Mouse (Mus musculus) midbrain, embryonic 16.5 days (tissue): ENCODE measurements at regions not wholly inside any gene's neighbourhood (a gene's known extent, or its start where the extent isn't known, plus 50 kb on each side); places are given as distances from the start of the nearest gene placed in this dataset.

Source experiments
- ATAC-seq: fragments of 200-750 bp; cut with Nextera tagmentation; 2 replicates; pipeline ENCODE4 v1.8.0; 2017; ENCODE audit warnings: moderate TSS enrichment
- H3K27ac ChIP-seq: fragments of 300-500 bp; sonication (generic); 2 replicates; pipeline ENCODE4 v1.5.1; 2014; ENCODE audit warnings: mild to moderate bottlenecking, low read length, mixed read lengths
- H3K27me3 ChIP-seq: fragments of 300-500 bp; sonication (generic); 2 replicates; pipeline ENCODE4 v1.6.1; 2014; ENCODE audit warnings: low read depth, low read length, mixed read lengths; ENCODE audit not compliant: control insufficient read depth, insufficient read depth
- H3K36me3 ChIP-seq: fragments of 300-500 bp; sonication (generic); 2 replicates; pipeline ENCODE4 v1.6.1; 2014; ENCODE audit warnings: mild to moderate bottlenecking, low read length, moderate library complexity, mixed read lengths; ENCODE audit not compliant: control insufficient read depth, insufficient read depth
- H3K4me1 ChIP-seq: fragments of 300-500 bp; sonication (generic); 2 replicates; pipeline ENCODE4 v1.6.1; 2014; ENCODE audit warnings: mild to moderate bottlenecking, low read length, mixed read lengths; ENCODE audit not compliant: control insufficient read depth, insufficient read depth
- H3K4me2 ChIP-seq: fragments of 300-500 bp; sonication (generic); 2 replicates; pipeline ENCODE4 v1.6.1; 2014; ENCODE audit warnings: mild to moderate bottlenecking, low read length, mixed read lengths
- H3K4me3 ChIP-seq: fragments of 300-500 bp; sonication (generic); 2 replicates; pipeline ENCODE4 v1.5.1; 2014; ENCODE audit warnings: low read depth, mild to moderate bottlenecking, low read length, moderate library complexity, mixed read lengths
- H3K9ac ChIP-seq: fragments of 300-500 bp; sonication (generic); 2 replicates; pipeline ENCODE4 v1.6.1; 2014; ENCODE audit warnings: low read depth, low read length, mixed read lengths
- H3K9me3 ChIP-seq: fragments of 300-500 bp; sonication (generic); replicated peaks from 2 replicates; pipeline ENCODE4 v1.6.1; 2014; ENCODE audit warnings: mild to moderate bottlenecking, low read length, mixed read lengths; ENCODE audit not compliant: control insufficient read depth, poor library complexity, severe bottlenecking
- WGBS: fragments of 180-500 bp; shearing (Covaris S2); extraction: QIAGEN DNeasy Blood & Tissue Kit; methylation state at CpG from one replicate; pipeline ENCODE4 v1.1.7; 2014; 5-methylcytosine and 5-hydroxymethylcytosine counted together

DNA sequence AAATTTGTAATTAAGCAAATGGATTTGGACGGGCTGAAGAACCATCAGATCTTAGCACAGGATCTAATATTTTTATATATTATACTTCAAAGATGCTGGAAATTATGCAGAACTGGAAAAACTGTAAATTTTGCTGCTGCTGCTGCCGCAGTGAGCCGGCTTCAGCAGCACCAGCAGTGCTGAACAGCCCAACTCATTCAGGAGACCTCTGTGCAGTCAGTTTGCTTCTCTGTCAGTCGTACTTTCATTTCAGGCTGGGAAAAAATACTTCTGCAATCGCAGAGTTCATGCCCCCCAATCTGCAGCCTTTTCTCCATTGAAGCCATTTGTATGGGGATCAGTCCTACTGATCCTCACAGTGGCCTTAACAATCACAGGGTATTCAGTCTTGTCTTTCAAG lies 53.4 kb upstream of the Trpc3 start:
- Histone ChIP-seq H3K27ac (no peak overlapping the region), H3K27me3 (no peaks in the 10 kb centered on the region), H3K36me3 (no peaks in the 10 kb centered on the region), H3K4me2 (no peak overlapping the region), H3K9me3 (no peaks in the 10 kb centered on the region), H3K4me3 (no peak overlapping the region), H3K9ac (no peak overlapping the region), H3K4me1 (no peaks in the 10 kb centered on the region)
- 46% methylated on average over 5 of the region's 5 CpGs for WGBS
- ATAC-seq: peak; percentile 62; the same call in 1 of the 2 replicates

DNA sequence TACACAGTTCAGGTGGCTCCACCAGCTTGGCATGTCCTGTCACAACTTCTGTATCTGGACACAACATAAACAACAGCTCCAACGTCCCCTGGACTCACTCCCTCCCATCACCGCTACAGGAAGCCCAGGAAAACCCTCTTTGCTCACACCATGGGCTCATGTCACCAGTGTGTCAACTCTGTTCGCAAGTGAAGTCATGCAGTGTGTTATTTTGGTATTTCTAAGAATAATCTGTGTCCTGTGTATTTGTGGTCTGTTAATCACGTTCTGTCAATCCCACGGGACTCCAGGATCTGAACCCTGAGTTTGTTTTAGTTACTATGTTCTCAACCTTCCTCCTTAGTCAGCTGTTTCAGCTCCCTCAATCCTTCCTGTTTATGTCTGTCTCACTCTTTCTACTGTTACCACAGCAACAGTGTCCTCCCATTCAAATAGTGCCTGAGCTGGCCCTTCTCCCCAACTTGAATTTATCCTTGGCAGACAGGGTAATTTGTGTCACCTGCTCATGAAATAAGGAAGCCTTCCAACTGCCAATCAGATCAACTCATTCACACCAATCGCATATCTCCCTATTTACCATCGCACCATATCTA lies 64.5 kb upstream of the Trpc3 start:
- H3K36me3 ChIP-seq: no peaks in the 10 kb centered on the region
- WGBS: 83% methylated on average over 7 of the region's 7 CpGs
- ATAC-seq: no peak

DNA sequence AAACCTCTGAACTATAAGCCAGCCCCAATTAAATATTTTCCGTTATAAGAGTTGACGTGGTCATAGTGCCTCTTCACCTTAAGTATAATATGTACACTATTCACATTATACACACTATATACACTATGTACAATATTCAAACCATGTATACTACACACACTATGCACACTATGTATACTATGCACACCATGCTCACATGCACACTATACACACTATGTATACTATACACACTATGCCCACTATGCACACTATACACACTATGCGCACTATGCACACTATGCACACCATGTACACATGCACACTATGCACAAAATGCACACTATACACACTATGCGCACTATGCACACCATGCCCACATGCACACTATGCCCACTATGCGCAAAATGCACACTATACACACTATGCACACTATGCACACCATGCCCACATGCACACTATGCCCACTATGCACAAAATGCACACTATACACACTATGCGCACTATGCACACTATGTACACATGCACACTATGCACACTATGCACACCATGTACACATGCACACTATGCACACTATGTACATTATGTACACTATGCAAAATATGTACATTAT lies 72.2 kb upstream of the Trpc3 start:
- Histone ChIP-seq H3K36me3 (no peaks in the 10 kb centered on the region), H3K27ac (no peak overlapping the region), H3K9me3 (no peaks in the 10 kb centered on the region), H3K9ac (no peak overlapping the region), H3K4me1 (no peaks in the 10 kb centered on the region), H3K4me2 (no peak overlapping the region), H3K4me3 (no peak overlapping the region), H3K27me3 (no peaks in the 10 kb centered on the region)
- no peak for ATAC-seq
- 96% methylated on average over 6 of the region's 6 CpGs for WGBS

More for the DNA sequence above, 64.5 kb upstream of the Trpc3 start:
- Histone ChIP-seq H3K4me3 (no peak overlapping the region), H3K9ac (no peak overlapping the region), H3K4me2 (no peak overlapping the region), H3K27me3 (no peaks in the 10 kb centered on the region), H3K27ac (no peak overlapping the region), H3K9me3 (no peaks in the 10 kb centered on the region), H3K4me1 (no peaks in the 10 kb centered on the region)

DNA sequence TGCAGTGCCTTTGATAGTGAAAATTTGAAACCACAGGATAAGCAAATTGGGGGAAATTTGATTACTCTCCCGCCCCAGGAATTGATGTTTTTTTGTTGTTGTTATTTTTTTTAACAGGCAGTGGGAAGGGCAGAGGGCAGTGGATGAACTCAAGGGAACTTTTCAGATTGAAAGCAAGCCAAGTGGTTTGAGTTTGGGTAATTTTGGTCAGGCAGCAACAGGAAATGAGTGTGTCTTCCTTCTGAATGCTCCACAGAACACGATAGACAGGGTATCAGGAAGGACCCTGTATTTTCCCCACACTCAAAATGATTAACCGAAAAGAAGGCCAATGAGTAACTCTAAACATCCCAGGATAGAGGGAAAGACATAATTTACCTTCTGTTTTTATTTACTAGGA lies 72.9 kb upstream of the Trpc3 start:
- Histone ChIP-seq H3K9me3 (no peaks in the 10 kb centered on the region), H3K9ac (no peak overlapping the region), H3K4me3 (no peak overlapping the region), H3K4me1 (no peaks in the 10 kb centered on the region), H3K27me3 (no peaks in the 10 kb centered on the region), H3K36me3 (no peaks in the 10 kb centered on the region), H3K27ac (no peak overlapping the region), H3K4me2 (no peak overlapping the region)
- whole genome bisulfite sequencing: 91% methylated on average over 3 of the region's 3 CpGs
- no peak for ATAC-seq

DNA sequence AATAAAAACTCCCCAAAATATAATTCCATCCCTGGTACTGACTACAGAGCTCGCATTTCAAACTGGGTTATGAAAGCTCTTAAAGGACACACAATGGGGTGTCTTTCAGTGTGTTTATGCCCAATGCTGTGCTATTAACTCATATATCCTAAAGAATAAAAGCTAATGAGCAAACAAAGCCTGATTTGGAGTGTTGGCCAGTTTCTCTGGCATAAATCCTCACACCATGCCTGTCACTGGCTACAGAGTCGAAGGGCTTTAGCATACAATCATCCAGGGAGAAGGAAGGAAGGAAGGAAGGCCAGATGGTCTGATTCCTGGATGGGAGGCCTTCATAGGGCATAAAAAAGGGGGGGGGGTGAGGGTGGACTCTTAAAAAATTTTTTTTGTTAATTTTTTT lies 74.8 kb upstream of the Trpc3 start:
- ATAC-seq: no peak
- Histone ChIP-seq H3K9me3 (no peaks in the 10 kb centered on the region), H3K4me1 (no peaks in the 10 kb centered on the region), H3K36me3 (no peaks in the 10 kb centered on the region), H3K27me3 (no peaks in the 10 kb centered on the region), H3K9ac (no peak overlapping the region), H3K4me2 (no peak overlapping the region), H3K4me3 (no peak overlapping the region), H3K27ac (no peak overlapping the region)
- 60% methylated on average over 2 of the region's 2 CpGs for WGBS

DNA sequence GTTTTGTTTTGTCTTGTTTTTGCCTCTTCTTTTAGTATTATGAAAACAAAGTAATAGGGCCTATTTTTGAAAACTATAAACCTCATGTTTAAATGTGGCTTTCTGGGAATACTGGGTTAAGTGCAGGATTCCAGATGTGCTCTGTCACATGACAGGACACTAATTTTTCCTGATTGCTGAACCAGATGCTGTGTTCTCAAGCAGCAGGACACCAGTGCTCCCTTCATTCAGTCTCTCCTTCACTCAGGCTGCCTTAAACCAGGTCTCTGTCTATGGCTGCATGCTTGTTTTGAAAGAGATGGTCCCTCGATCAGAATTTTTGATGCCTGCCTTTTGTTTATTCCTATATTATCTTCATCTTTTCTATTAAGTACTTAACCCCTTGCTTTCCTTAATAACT lies 80.1 kb upstream of the Trpc3 start:
- 72% methylated on average over 1 of the region's 1 CpGs for WGBS
- no peaks in the 10 kb centered on the region for H3K36me3 ChIP-seq
- no peak overlapping the region for H3K4me3 ChIP-seq
- ATAC-seq: no peak
- H3K9ac ChIP-seq: no peak overlapping the region
- H3K27me3 ChIP-seq: no peaks in the 10 kb centered on the region
- H3K27ac ChIP-seq: no peak overlapping the region
- H3K4me2 ChIP-seq: no peak overlapping the region
- no peaks in the 10 kb centered on the region for H3K9me3 ChIP-seq
- H3K4me1 ChIP-seq: peaks cover 7% of the 10 kb centered on the region; the same call in 1 of the 2 replicates

DNA sequence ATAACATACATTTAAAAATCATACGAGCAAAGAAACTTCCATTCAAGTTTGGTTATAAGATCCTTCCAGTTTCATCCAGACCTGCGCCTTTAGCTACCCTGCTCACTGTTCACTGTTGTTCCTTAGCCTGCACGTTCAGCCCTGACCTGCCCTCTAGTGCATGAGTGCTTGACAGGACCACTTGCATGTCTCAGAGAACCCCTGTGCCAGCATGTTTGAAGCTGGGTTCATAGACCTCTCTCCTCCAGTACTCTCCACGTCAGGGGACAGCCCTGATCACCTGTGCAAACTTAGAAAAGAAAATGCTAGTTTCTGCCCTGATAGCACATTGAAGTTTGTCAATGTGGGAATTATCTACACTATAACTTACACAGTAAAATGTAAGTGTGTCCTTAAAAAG lies 81.0 kb upstream of the Trpc3 start:
- no peak overlapping the region for H3K4me3 ChIP-seq
- H3K4me2 ChIP-seq: no peak overlapping the region
- no peak overlapping the region for H3K27ac ChIP-seq
- peaks cover 7% of the 10 kb centered on the region; the same call in 1 of the 2 replicates for H3K4me1 ChIP-seq
- no peaks in the 10 kb centered on the region for H3K27me3 ChIP-seq
- H3K9ac ChIP-seq: no peak overlapping the region
- H3K9me3 ChIP-seq: no peaks in the 10 kb centered on the region
- 78% methylated on average over 4 of the region's 4 CpGs for WGBS
- H3K36me3 ChIP-seq: no peaks in the 10 kb centered on the region
- ATAC-seq: no peak

DNA sequence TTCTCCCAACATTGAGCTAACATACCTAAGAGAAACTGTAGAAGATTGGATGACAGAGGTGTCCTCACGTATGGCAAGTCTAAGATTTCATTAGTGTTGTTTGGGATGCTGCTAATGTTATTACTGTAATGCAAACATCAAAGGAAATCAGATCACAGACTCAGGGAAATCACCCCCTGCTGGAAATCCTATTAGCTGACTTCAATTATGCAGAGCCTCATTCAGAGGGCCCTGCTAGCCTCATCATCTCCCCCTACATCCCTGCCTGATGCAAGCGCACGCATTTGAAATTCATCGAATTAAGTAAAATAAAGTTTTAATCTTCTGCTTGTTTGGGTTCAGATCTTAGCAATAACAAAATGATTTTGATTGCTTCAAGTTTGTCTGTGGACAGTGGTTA lies 84.1 kb upstream of the Trpc3 start:
- no peaks in the 10 kb centered on the region for H3K27me3 ChIP-seq
- no peak overlapping the region for H3K4me2 ChIP-seq
- ATAC-seq: peak; percentile 80
- 18% methylated on average over 4 of the region's 4 CpGs for WGBS
- H3K4me3 ChIP-seq: no peak overlapping the region
- no peaks in the 10 kb centered on the region for H3K9me3 ChIP-seq
- peaks cover 7% of the 10 kb centered on the region; the same call in 1 of the 2 replicates for H3K4me1 ChIP-seq
- H3K27ac ChIP-seq: no peak overlapping the region
- no peaks in the 10 kb centered on the region for H3K36me3 ChIP-seq
- no peak overlapping the region for H3K9ac ChIP-seq

DNA sequence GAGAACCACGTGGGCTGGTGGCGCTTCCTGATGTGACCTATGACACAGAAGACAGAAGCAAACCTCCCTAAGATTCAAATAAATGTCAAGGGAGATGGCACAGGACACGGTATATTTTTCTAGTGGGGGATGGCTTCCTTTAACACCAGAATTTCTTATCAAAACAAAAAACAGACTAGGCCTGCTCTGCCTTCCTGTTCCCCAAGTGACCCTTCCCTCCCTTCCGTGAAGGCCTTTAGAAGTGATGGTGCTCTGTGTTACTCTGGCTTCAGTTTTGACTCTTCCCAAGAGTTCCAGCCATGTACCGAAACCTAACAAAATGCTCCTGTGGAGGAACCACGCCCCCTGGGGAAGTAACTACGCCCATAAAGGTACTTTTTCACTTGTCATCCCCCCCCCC lies 84.5 kb upstream of the 4932438A13Rik start:
- no peak overlapping the region for H3K4me3 ChIP-seq
- H3K9me3 ChIP-seq: no peaks in the 10 kb centered on the region
- no peak overlapping the region for H3K27ac ChIP-seq
- H3K36me3 ChIP-seq: no peaks in the 10 kb centered on the region
- H3K9ac ChIP-seq: no peak overlapping the region
- no peak overlapping the region for H3K4me2 ChIP-seq
- no peak for ATAC-seq
- H3K27me3 ChIP-seq: no peaks in the 10 kb centered on the region
- WGBS: 90% methylated on average over 7 of the region's 7 CpGs
- H3K4me1 ChIP-seq: peaks cover 7% of the 10 kb centered on the region; the same call in 1 of the 2 replicates
